Mouse (Mus musculus): ENCODE data around the gene Kcmf1.

DNA sequence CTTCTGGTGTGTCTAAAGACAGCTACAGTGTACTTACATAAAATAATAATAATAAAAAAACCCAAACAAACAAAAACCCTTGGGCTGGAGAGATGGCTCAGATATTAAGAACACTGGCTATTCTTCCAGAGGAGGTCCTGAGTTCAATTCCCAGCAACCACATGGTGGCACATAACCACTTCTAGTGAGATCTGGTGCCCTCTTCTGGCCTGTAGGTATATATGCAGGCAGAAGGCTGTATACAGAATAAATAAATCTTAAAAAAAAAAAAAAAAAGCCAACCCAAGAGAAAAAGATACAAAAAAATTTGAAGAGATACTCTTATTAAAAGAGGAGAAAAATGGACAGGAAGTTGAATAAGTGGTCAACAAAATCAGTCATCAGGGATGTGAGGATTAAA, 102.0 kb downstream of the Kcmf1 start:
- no peak for TF ChIP-seq CTCF (IDR thresholded peaks at IDR 0.05; ENCODE audit: insufficient read depth, low read depth, low read length)
- no peak for TF ChIP-seq POLR2A (IDR thresholded peaks at IDR 0.05; ENCODE audit: insufficient read depth, low read depth, low read length)
